Mouse (Mus musculus): ENCODE data around the gene Trim66. TPM values are rescaled to one million over a fixed set of nuclear protein-coding genes. Genes with fewer than 3 reads are reported as not detected.

Gene Trim66
- total RNA-seq, 2 experiments from 2014 or later: 3.1 TPM

GRCm38 (mm10) chr7:109523741-109524441 lies 16.0 kb upstream of the Trim66 start:
- DNase-seq: peak; percentile 32
- intact Hi-C loops (cut with DNase I): loop anchor here (10.0 kb wide), 1 partner anchor 201 kb away; the partner anchor contains the start of gene BC051019

- DNase-seq: no peak
Measured at GRCm38 (mm10) chr7:109523304-109523703, 15.4 kb upstream of the Trim66 start.

DNA sequence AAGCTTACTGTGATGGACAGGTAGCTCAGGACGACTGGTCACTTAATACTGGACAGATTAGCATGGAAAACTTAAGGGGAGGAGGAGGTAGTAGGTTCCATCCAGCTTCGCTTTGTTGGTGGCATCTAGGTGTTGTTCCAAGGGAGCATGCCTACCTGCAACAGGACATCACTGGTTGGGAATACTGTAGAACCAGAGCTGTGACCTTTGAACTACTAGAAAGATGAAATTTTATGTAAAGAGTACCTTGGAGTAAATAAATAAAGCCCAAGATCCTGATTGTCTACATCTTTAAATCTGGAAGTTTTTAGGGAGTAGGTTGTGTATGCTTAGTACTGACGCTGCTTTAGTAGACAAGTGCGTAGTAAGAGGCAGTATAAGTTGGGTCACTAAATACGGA lies 14.2 kb upstream of the Trim66 start:
- DNase-seq: no peak
- intact Hi-C loops (cut with DNase I): loop anchor here (10.0 kb wide), 1 partner anchor 203 kb away; the partner anchor contains the start of gene BC051019

More at GRCm38 (mm10) chr7:109523304-109523703, 15.4 kb upstream of the Trim66 start:
- intact Hi-C loops (cut with DNase I): loop anchor here (10.0 kb wide), 1 partner anchor 201 kb away; the partner anchor contains the start of gene BC051019

- intact Hi-C loops (cut with DNase I): loop anchor here (10.0 kb wide), 1 partner anchor 205 kb away; the partner anchor contains the start of gene BC051019
- DNase-seq: no peak
Measured at GRCm38 (mm10) chr7:109519936-109520335, 12.0 kb upstream of the Trim66 start.

GRCm38 (mm10) chr7:109518838-109519696 lies 11.1 kb upstream of the Trim66 start, which contains the start of gene Rpl27a:
Rpl27a (plus strand) TSS chr7:109519147.
- intact Hi-C loops (cut with DNase I): no loop called here
- peak; percentile 99 for DNase-seq

DNA sequence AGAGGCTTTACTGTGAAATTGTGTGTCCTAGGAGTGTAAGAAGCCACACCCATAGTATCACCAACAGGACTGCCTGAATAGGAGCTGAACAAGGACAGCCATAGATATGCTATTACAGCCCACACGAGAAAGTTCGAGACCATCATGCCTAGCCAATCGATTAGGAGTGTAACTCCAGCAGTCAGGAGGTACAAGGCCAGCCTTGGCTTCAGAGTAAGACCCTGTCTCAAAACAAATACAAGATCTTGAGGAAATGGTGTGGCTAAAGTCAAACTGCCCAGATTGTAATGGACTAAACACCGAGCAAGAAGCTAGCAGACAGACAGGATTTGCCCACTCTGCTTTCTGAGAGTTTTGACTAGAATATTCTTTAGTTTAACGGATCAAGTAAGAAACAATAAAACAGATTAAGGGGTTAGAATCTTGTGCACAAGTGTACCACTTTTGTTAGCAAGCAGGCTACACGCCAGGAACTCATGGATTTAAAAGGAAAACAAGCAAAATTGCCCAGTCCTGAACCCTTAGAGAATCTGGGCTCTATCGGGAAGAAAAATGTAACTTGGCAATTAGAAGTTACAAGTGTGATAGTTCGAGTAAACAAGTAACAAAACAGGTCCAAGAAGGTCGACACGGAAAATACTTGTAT lies 10.2 kb upstream of the Trim66 start:
- no peak for DNase-seq
- intact Hi-C loops (cut with DNase I): no loop called here

- intact Hi-C loops (cut with DNase I): no loop called here
- no peak for DNase-seq
Measured at GRCm38 (mm10) chr7:109516500-109516899, 8.6 kb upstream of the Trim66 start.

- no peak for DNase-seq
- intact Hi-C loops (cut with DNase I): no loop called here
Measured at GRCm38 (mm10) chr7:109511838-109512237, 3.9 kb upstream of the Trim66 start.

DNA sequence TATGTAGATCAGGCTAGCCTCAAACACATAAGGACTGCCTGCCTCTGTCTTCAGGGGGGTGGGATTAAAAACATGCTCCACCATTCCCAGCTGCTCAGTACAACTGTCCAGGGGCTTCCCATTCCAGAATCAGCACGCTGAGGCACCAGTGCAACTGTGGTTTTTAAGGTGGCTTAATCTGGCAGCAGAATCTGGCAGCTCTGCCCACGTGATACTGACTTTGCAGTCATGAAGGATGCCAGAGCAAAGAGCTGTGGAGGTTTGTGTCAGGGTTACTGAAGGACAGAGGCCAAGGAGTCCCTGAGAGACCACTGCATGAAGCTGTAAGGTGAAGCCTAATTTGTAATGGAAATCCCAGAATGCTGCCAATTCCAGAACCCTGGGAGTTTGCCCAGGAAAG lies 2.9 kb upstream of the Trim66 start:
- intact Hi-C loops (cut with DNase I): no loop called here
- no peak for DNase-seq

GRCm38 (mm10) chr7:109507572-109507971 lies 362 bp downstream of the Trim66 start:
- intact Hi-C loops (cut with DNase I): no loop called here
- no peak for DNase-seq

GRCm38 (mm10) chr7:109507119-109507518 lies 815 bp downstream of the Trim66 start:
- DNase-seq: peak; percentile 22
- intact Hi-C loops (cut with DNase I): no loop called here

- no peak for DNase-seq
- intact Hi-C loops (cut with DNase I): no loop called here
Measured at GRCm38 (mm10) chr7:109497507-109497906, 10.4 kb downstream of the Trim66 start.

DNA sequence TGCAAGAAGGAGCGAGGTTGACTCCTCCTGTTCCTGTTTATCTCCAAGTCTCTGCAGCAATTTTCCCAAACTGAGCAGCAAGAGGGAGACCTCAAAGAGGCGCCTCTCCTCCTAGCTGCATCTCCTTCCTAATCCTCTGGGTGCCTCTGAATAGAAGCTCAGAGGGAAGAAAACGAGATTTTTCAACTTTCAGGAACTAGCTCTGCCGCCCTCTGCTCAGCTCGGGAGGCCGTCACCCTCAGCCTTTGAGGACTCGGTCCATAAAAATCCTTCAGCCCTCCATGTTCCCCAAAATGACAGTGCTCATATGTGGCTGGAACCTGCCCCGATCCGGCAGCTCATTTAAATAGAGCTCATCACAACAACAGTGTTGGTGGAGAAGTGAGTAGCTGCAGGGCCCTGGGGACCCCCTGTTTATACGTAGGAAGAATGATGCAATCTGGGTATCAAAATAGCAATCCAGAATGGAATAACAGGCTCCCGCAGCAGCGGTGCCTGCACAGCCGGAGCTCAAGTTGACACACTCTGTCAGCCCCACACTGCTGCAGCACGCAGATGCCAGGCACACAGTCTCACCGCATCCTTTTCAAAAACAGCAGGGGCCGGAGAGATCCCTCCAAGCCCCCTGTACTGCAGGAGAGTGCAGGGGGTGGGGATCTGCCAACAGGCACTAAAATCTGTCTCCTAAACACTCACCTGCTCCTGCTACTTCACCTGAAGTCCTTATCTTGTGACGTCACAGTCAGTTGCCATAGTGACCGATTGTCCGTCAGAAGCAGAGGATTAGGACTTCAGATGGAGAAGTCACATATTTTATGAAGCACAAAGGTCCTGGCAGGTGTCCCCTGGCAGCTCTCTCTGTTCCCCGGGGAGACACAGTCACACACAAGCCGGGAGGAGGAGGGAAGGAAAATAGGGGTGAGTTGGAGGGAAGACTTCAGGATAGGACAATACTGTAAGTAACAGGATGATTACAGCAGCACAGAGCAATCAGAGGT lies 14.3 kb downstream of the Trim66 start:
- intact Hi-C loops (cut with DNase I): no loop called here
- peak; percentile 13 for DNase-seq

DNA sequence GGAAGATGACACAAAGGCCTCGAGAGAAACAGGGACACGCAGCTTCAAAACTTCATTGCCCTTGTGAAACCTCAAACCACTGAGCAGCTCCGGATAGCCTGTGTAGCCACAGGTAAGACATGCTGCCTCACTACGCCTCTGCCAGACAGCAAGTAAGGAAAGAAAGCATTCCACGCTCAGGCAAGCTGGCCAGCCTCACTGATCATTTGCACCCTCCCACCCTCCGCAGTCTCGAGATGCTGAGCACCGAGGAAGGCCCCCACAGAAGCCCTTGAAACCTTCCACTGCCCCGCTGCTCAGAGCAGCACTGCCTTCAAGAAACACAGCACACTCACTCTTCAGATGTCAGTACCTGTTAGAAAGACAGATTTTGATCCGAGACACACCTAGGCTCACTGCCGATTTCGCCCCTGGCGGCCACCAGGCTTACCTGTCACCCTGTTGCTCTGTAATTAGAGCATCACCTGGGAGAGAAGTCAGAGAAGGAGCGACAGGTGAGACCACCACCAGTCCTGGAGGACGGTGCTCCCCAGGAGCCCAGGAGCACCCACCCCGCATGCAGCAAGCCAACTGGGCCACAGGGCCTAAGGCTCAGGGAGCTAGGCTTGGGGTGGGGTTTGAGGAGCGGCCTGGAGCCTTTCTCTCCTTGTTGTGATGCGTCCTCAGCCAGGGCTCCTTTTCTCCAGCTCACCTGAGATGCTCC lies 15.2 kb downstream of the Trim66 start:
- DNase-seq: no peak
- intact Hi-C loops (cut with DNase I): no loop called here

DNA sequence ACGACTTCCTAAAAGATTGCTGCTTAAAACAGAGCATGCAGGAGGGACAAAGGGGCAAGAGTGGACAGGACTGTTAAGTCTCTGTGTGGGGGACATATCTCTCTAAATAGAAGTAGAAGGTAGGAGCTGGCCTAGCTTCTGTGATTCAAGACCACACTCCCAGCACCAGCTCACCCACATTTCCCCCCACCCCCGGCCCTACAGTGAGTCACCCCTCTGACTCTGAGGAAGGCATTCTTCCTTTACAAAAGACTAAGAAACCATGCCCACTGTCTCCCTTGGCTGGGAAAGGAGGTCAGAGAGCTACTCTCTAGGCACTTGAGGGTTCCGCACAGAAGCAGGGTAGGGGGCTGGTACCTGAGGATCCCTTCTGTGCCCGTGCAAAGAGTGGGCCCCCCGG lies 23.7 kb downstream of the Trim66 start:
- no peak for DNase-seq
- intact Hi-C loops (cut with DNase I): no loop called here

DNA sequence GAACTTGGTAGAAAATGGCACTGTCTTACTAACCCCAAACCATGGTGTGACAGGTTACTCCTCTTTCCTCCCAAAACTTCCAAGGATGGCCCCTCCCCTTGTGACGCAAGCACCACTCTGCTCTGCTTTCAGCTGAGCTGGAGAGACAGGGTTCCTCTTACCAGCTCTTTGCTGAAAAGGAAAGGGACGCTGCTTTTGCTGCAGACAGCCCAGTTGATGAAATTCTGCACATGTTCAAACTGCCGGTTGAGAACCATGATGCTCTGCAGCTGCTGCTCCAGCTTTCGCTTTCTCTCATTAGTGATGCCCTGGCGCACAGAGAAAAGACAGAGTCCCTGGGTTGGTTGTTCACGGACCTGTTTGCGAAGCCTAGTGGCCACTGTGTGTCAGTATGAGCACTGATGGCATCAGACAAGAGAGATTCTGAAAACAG lies 27.2 kb downstream of the Trim66 start:
- peak; percentile 41 for DNase-seq
- intact Hi-C loops (cut with DNase I): no loop called here

DNA sequence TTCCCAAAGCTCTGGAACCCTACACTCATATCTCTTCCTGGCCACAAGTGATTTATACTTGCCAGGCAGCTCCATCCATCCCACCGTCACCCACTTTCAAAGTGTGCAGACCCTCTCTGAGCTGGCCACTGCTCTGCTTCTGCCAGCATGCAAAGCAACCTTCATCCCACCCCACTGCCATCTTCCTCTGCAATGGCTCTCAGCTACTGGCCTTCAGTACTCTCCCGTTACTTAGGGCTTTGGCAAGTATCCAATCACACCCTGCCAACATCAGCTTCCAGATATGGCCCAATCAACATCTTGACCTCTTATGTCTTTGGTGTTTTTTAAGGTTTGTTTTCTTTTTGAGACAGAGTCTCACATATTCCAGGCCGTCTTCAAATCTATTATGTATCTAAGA lies 30.0 kb downstream of the Trim66 start:
- no peak for DNase-seq
- intact Hi-C loops (cut with DNase I): no loop called here

DNA sequence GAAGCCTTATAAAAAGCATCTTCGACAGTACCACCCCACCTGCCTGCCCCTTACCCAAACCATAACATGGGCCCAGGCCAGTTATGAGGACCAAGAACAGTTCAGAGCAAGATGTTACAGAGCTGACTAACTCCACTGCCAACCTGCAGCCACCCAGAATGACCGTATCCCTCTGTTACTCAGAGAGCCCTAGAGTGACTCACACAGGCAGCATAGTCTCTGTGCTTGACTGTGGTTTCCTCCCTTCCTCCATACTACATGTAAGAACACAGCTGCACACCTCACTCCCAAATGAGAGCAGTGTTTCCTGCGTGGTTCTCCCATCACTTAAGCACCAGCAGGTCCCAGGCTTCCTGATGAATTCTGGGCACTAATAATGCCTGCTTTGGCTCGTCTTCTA lies 37.2 kb downstream of the Trim66 start:
- intact Hi-C loops (cut with DNase I): no loop called here
- no peak for DNase-seq

DNA sequence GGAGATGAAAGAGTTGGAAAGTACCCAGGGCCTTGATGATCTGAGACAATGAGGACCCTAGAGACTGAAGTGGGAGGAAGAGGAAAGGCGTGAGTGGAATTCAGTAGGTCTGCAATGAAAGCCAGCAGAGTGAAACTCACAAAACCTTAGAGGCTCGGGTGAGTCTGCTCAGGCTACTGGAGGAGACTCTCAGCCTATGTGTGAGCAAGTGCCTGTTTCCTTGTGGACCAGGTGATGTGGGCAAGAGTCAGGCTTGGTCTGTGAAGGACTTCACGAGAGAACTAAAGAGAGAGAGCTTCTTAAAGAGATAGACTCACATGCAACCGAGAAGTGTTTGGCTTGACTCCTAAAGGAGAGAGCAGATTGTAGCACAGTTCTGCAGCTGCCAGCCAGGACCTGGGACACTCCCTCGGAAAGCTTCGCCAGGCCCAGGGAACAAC lies 39.7 kb downstream of the Trim66 start:
- intact Hi-C loops (cut with DNase I): no loop called here
- DNase-seq: no peak
